Mouse (Mus musculus): ENCODE measurements around the gene Gsdma2.
A peak's percentile ranks its signal among the peaks of the same experiment; 100 is the strongest.
"Not testable (repeated sequence)": the region's sequence is repeated elsewhere in the genome, so short reads cannot be mapped to it uniquely, and the experiment has no call there.

Gsdma2 gene

DNA sequence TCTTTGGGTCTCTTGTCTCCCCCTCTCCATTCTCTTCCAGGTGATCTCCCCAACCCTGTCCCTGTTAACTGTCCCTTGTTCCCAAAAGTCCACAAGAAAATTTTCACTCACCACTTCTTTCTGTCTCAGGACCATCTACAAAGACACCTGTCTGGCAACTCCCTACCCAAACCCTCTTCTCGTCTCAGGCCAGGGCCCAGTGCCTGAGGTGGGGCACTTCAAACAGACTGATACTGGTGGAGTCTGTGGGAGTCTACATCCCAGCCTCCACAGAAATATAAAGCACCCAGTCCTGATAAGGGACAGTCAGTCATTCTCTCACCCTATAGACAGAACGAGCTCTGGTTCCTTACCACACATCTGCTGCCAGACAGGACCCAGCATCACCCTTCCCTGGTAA is at the start of gene Gsdma2:
TSS of gene Gsdma2 (plus strand) at position 301 of the 400 bp plus-strand sequence.
- DNase-seq, result no peak

- DNase-seq, result no peak
Measured at GRCm38 (mm10) chr11:98597363-98597762, 49.2 kb upstream of the Gsdma2 start.

GRCm38 (mm10) chr11:98597991-98598390 is 48.6 kb upstream of the Gsdma2 start, which contains the start of gene Lrrc3c:
Gene Lrrc3c (plus strand): TSS chr11:98598291.
- no peak for DNase-seq

- DNase-seq, result peak; percentile 78
Measured at GRCm38 (mm10) chr11:98598851-98599290, 47.7 kb upstream of the Gsdma2 start.

GRCm38 (mm10) chr11:98599291-98599690 is 47.3 kb upstream of the Gsdma2 start:
- no peak for DNase-seq

- DNase-seq, result no peak
Measured at GRCm38 (mm10) chr11:98602090-98602690, 44.4 kb upstream of the Gsdma2 start.

GRCm38 (mm10) chr11:98603953-98604352 is 42.6 kb upstream of the Gsdma2 start:
- DNase-seq, result no peak

DNA sequence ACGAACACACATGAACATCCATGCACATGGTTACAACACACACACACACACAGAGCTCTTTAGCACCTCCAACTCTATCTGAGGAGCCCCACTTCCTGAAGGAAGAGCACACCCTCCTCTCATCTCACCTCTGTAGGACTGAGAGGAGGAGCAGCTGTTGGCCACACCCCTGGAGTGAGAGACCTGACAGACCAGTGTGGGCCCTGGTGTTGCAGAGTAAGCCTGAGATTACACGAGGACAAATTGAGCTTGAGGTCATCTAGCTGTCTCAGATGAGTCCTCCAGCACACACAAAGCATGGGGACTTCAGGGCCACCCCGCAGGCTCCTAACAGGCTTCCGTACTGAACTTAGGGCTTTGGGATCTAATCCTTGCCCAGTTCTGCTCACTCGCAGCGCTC is 41.6 kb upstream of the Gsdma2 start:
- DNase-seq, result not testable (repeated sequence)

GRCm38 (mm10) chr11:98606763-98607162 is 39.8 kb upstream of the Gsdma2 start:
- DNase-seq, result no peak

- no peak for DNase-seq
Measured at GRCm38 (mm10) chr11:98620791-98621190, 25.8 kb upstream of the Gsdma2 start.

DNA sequence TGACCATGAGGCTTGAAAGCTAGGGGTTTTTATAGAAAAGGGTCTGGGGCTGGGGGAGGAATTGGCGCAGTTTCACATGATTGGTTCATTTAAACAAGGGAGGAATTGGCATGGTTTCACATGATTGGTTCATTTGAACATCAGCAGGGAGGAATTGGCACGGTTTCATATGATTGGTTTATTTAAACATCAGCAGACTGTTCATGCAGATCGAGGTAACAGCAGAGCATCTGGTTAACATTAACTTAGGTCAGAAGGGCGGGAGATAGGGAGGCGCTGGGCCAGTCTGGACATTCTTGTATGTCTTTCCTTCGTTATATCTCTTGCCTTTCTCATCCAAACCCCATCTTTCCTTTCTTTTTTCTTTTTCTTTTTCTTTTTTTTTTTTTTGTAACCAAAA is 22.6 kb upstream of the Gsdma2 start:
- not testable (repeated sequence) for DNase-seq

DNA sequence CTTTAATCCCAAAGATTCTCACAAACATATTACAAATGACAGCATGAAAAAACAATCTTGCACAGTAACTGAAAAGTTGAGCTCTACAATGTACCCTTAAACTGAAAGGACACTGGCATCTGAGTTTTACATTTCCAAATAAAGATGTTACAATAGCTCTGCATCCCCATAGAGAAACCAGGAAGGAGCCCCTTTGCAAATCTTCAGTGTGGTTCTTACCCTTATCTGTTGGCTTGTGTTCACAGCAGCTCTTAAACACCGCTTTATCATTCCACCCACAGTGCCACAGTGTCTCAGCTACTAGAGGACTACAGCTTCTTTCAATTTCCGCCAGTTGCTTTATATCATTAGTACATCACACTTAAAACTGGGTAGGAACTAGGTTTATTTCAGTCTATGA is 22.2 kb upstream of the Gsdma2 start:
- DNase-seq, result not testable (repeated sequence)

- DNase-seq, result no peak
Measured at GRCm38 (mm10) chr11:98625611-98626410, 20.7 kb upstream of the Gsdma2 start, which contains the start of the genes Gm12355 and Gsdma3. Gene Gm12355 (minus strand): TSS chr11:98625661. Gene Gsdma3 (plus strand): TSS chr11:98626360.

DNA sequence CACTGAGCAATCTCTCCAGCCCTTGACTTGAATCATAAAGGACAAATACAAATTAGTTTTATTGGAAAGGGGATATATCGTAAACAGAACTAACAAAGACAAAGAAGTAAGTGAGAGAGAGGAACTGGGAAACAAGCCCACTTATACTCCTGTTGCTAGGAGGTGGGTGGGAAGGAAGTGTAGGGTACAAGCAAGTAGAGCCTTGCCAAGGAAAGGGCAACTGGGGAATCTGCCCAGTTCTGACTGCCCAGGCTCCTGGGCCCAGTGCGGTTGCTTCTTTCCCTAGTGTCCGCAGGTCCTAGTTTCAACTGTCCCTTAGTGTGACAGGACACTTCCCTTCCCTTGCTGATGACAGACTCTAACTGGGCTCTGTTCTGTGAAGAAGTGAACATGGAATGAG is 17.9 kb upstream of the Gsdma2 start:
- DNase-seq, result no peak

DNA sequence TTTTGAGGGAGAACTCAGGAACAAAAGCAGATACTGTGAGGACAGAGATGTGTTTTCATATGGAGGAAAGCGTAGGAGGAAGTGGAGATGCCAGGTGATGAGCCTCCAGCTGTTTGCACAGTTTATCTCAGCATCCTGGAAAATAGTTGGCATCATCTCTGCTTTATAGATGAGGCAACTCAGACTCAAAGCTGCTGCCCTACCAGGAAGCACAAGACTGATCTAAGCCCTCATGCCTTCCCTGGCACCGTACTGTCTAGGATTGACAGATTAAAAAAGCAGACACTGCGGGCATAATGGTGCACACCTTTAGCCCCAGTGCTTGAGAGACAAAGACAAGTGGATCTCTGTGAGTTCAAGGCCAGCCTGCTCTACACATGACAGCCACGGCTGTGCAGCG is 15.9 kb upstream of the Gsdma2 start:
- DNase-seq, result no peak

DNA sequence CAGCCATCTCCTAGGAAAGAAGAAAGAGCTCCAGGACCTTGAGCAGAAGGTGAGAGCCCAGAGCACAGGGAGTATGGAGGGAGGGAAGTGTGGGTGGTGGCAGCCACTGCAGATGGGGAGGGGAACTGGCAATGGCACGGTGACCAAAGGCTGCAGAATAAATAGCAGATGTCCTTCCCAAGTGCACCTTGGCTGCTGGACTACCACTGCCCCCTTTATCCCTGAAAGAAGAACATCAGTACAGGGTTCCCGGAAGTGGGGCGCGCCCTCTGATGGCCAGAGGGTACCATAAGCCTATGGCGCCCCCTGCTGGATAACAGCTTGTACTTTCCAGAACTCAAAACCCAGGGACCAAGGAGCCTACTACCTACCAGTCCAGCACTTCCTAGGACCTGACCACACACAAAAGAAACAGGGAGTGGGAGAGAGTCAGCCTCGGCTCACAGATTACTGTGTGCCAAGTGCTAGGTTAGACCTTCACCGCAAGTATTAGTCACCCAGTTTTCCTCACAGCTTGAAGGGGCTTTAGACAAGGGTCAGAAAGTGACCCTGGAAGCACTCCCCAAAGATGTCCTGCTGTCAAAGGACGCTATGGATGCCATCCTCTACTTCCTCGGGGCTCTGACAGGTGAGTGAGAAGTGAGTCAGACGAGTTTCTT is 11.1 kb upstream of the Gsdma2 start:
- DNase-seq, result not testable (repeated sequence)

GRCm38 (mm10) chr11:98637501-98637900 is 9.1 kb upstream of the Gsdma2 start:
- DNase-seq, result no peak

- DNase-seq, result no peak
Measured at GRCm38 (mm10) chr11:98640091-98640490, 6.5 kb upstream of the Gsdma2 start.

DNA sequence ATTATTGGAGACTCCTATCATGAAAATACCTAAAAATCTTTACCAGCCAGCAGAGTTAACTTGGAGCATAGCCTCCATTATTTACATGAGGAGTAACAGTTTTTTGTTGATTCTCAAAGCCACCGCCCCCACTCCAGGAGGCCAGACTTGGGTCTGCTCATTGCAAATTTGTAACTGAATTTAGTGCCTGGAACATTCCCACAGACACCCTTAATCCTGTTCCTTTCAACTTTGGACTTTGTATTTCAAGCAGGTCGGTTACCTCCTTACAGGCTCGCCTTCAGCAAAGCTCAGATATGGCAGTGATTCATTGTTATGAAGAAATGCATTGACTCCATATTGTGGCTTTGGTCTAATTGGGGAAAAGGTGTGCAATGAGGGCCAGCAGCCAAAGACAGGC is 1.8 kb upstream of the Gsdma2 start:
- no peak for DNase-seq

GRCm38 (mm10) chr11:98645946-98646345 is 613 bp upstream of the Gsdma2 start:
- DNase-seq, result no peak

- not testable (repeated sequence) for DNase-seq
Measured at GRCm38 (mm10) chr11:98655076-98655475, 8.5 kb downstream of the Gsdma2 start.

DNA sequence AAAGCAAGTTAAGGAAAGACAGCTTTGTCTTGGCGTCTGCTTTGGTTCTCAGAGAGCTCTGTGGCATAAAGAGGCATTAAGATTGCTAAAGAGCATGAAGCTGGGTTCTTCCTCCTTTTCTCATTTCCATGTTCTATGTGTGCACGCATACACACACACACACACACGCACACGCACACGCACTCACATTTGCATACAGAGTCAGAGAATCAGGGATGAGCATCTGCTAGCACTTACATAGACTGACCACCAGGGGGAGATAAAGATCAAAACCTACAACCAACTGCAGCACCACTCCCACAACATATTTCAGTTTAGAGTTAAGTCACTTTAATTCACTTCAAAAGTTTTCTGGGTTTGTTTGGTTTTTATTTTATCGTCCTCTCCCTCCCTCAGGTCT is 14.0 kb downstream of the Gsdma2 start:
- peak; percentile 40 for DNase-seq

DNA sequence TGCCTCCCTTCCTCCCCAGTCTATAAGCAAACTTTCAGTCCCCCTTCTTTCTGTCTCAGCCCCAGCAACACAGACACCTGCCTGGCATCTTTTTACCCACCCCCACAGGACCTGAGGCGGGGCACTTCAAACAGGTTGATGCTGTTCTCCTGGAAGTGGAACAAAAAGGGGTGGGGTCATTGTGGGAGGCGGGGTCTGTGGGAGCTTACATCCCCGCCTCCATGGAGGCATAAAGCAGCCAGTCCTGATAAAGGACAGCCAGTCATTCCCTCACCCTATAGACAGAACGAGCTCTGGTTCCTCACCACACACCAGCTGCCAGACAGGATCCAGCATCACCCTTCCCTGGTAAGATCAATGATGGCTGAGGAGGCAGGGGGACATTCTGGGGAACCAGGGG is 17.5 kb downstream of the Gsdma2 start, which contains the start of gene Gsdma:
TSS of gene Gsdma (plus strand) at position 261 of the 400 bp plus-strand sequence.
- no peak for DNase-seq

- DNase-seq, result no peak
Measured at GRCm38 (mm10) chr11:98668984-98669383, 22.4 kb downstream of the Gsdma2 start.

All from cerebellum, adult 9-11 months (tissue).